Mouse (Mus musculus) liver, embryonic 11.5 days (tissue): Measurements from ENCODE around the gene Stil. TPM values are rescaled to one million over a fixed set of nuclear protein-coding genes. Genes with fewer than 3 reads are reported as not detected.

Source experiments
- ATAC-seq: fragments of 200-750 bp; cut with Nextera tagmentation; replicated peaks from 2 replicates; pipeline ENCODE4 v1.8.0; 2017; ENCODE audit warnings: moderate number of reproducible peaks, mild to moderate bottlenecking, moderate TSS enrichment, moderate library complexity; ENCODE audit not compliant: low FRiP score
- DNase-seq: peaks from one replicate; pipeline ENCODE4 v3.0.0-alpha.2; 2017; ENCODE audit warnings: low spot score
- H3K27ac ChIP-seq: fragments of 300-500 bp; sonication (generic); 2 replicates; pipeline ENCODE4 v1.5.1; 2014; ENCODE audit warnings: mild to moderate bottlenecking, low read depth, low read length, control low read depth
- H3K27me3 ChIP-seq: fragments of 300-500 bp; sonication (generic); replicated peaks from 2 replicates; pipeline ENCODE4 v1.6.1; 2014; ENCODE audit warnings: low read length, mixed read lengths; ENCODE audit not compliant: control insufficient read depth, insufficient read depth
- H3K36me3 ChIP-seq: fragments of 300-500 bp; sonication (generic); 2 replicates; pipeline ENCODE4 v1.6.1; 2014; ENCODE audit warnings: mild to moderate bottlenecking, low read length, moderate library complexity, mixed read lengths; ENCODE audit not compliant: control insufficient read depth, insufficient read depth
- H3K4me1 ChIP-seq: fragments of 300-500 bp; sonication (generic); replicated peaks from 2 replicates; pipeline ENCODE4 v1.6.1; 2014; ENCODE audit warnings: low read length, mixed read lengths; ENCODE audit not compliant: control insufficient read depth, insufficient read depth
- H3K4me2 ChIP-seq: fragments of 300-500 bp; sonication (generic); 2 replicates; pipeline ENCODE4 v1.6.1; 2014; ENCODE audit warnings: mild to moderate bottlenecking, control low read depth, moderate library complexity
- H3K4me3 ChIP-seq: fragments of 300-500 bp; sonication (generic); 2 replicates; pipeline ENCODE4 v1.5.1; 2014; ENCODE audit warnings: low read depth, low read length, control low read depth
- H3K9ac ChIP-seq: fragments of 300-500 bp; sonication (generic); 2 replicates; pipeline ENCODE4 v1.6.1; 2014; ENCODE audit warnings: low read depth, low read length, control low read depth
- H3K9me3 ChIP-seq: fragments of 300-500 bp; sonication (generic); 2 replicates; pipeline ENCODE4 v1.6.1; 2016; ENCODE audit warnings: low read length, inconsistent platforms, mixed read lengths; ENCODE audit not compliant: control insufficient read depth
- WGBS: fragments of 180-500 bp; shearing (Covaris S2); extraction: QIAGEN DNeasy Blood & Tissue Kit; methylation state at CpG from one replicate; pipeline ENCODE4 v1.1.7; 2014; 5-methylcytosine and 5-hydroxymethylcytosine counted together
- polyA plus RNA-seq: library from polyadenylated mRNA; unstranded; fragments of >200 nt; fragmentation: Nextera tagmentation; extraction: Ambion mirVana; gene quantifications from 2 replicates; pipeline ENCODE4 v1.2.1, GENCODE M21; 2014

The Stil gene
- polyA plus RNA-seq, 1 experiment from 2014 or later, result 16.2 TPM

GRCm38 (mm10) chr4:115019997-115020396, 20.0 kb downstream of the Stil start:
- no peak overlapping the region for H3K4me2 ChIP-seq
- DNase-seq, result no peak
- no peak overlapping the region for H3K4me3 ChIP-seq
- WGBS, result 91% methylated on average over 3 of the region's 3 CpGs
- H3K27ac ChIP-seq, result no peak overlapping the region
- ATAC-seq, result no peak
- H3K9me3 ChIP-seq, result no peaks in the 10 kb centered on the region
- H3K4me1 ChIP-seq, result no peaks in the 10 kb centered on the region
- H3K27me3 ChIP-seq, result no peaks in the 10 kb centered on the region
- H3K36me3 ChIP-seq, result peaks cover 30% of the 10 kb centered on the region
- H3K9ac ChIP-seq, result no peak overlapping the region

GRCm38 (mm10) chr4:115035043-115035442, 35.1 kb downstream of the Stil start:
- peaks cover 17% of the 10 kb centered on the region for H3K36me3 ChIP-seq

GRCm38 (mm10) chr4:115038242-115038641, 38.3 kb downstream of the Stil start:
- H3K9ac ChIP-seq, result no peak overlapping the region
- no peaks in the 10 kb centered on the region for H3K4me1 ChIP-seq
- H3K4me3 ChIP-seq, result no peak overlapping the region
- H3K4me2 ChIP-seq, result no peak overlapping the region
- WGBS, result 37% methylated on average over 4 of the region's 4 CpGs
- no peak for DNase-seq
- no peaks in the 10 kb centered on the region for H3K27me3 ChIP-seq
- peaks cover 25% of the 10 kb centered on the region for H3K36me3 ChIP-seq
- no peaks in the 10 kb centered on the region for H3K9me3 ChIP-seq
- peak; percentile 55; the same call in 1 of the 2 replicates for ATAC-seq
- no peak overlapping the region for H3K27ac ChIP-seq

More at GRCm38 (mm10) chr4:115035043-115035442, 35.1 kb downstream of the Stil start:
- Histone ChIP-seq H3K4me3 (no peak overlapping the region), H3K4me1 (no peaks in the 10 kb centered on the region), H3K9me3 (no peaks in the 10 kb centered on the region), H3K9ac (no peak overlapping the region), H3K27ac (no peak overlapping the region), H3K27me3 (no peaks in the 10 kb centered on the region), H3K4me2 (no peak overlapping the region)
- ATAC-seq (peak; percentile 21; the same call in 1 of the 2 replicates), DNase-seq (no peak)
- WGBS, result 57% methylated on average over 6 of the region's 6 CpGs

- WGBS, result 83% methylated on average over 3 of the region's 3 CpGs
- peaks cover 26% of the 10 kb centered on the region for H3K4me1 ChIP-seq
- H3K27ac ChIP-seq, result no peak overlapping the region
- peaks cover 11% of the 10 kb centered on the region for H3K36me3 ChIP-seq
- H3K4me3 ChIP-seq, result no peak overlapping the region
- no peak overlapping the region for H3K9ac ChIP-seq
- H3K27me3 ChIP-seq, result 0 out of 2 replicates have a peak, but pooled peaks cover 2% of the 10 kb centered on the region
- DNase-seq (no peak), ATAC-seq (no peak)
- H3K4me2 ChIP-seq, result no peak overlapping the region
- no peaks in the 10 kb centered on the region for H3K9me3 ChIP-seq
These were observed 45.7 kb downstream of the Stil start for GRCm38 (mm10) chr4:115045621-115046020.

GRCm38 (mm10) chr4:115047750-115048149, 47.8 kb downstream of the Stil start:
- peak; percentile 77 for ATAC-seq
- Histone ChIP-seq H3K36me3 (no peaks in the 10 kb centered on the region), H3K9ac (peak overlapping the region; percentile 72), H3K4me1 (peaks cover 36% of the 10 kb centered on the region), H3K27ac (peak overlapping the region; percentile 92), H3K9me3 (no peaks in the 10 kb centered on the region), H3K4me3 (peak overlapping the region; percentile 41), H3K4me2 (peak overlapping the region; percentile 80), H3K27me3 (peaks cover 2% of the 10 kb centered on the region; the same call in 1 of the 2 replicates)
- DNase-seq, result peak; percentile 82
- WGBS, result 4% methylated on average over 5 of the region's 5 CpGs

GRCm38 (mm10) chr4:115048190-115048589, 48.2 kb downstream of the Stil start:
- H3K27me3 ChIP-seq, result peaks cover 2% of the 10 kb centered on the region; the same call in 1 of the 2 replicates
- peak overlapping the region; percentile 72 for H3K9ac ChIP-seq
- 32% methylated on average over 8 of the region's 8 CpGs for WGBS
- peak overlapping the region; percentile 92 for H3K27ac ChIP-seq
- H3K4me2 ChIP-seq, result peak overlapping the region; percentile 80
- no peaks in the 10 kb centered on the region for H3K36me3 ChIP-seq
- H3K4me1 ChIP-seq, result peaks cover 40% of the 10 kb centered on the region
- ATAC-seq, result peak; percentile 85
- DNase-seq, result no peak
- H3K4me3 ChIP-seq, result peak overlapping the region; percentile 41
- no peaks in the 10 kb centered on the region for H3K9me3 ChIP-seq

- Histone ChIP-seq H3K27ac (no peak overlapping the region), H3K4me3 (no peak overlapping the region), H3K36me3 (no peaks in the 10 kb centered on the region), H3K9ac (no peak overlapping the region), H3K27me3 (peaks cover 16% of the 10 kb centered on the region), H3K4me1 (peaks cover 52% of the 10 kb centered on the region), H3K9me3 (no peaks in the 10 kb centered on the region), H3K4me2 (no peak overlapping the region)
- ATAC-seq (no peak), DNase-seq (no peak)
- 76% methylated on average over 5 of the region's 5 CpGs for WGBS
These were observed 51.3 kb downstream of the Stil start for GRCm38 (mm10) chr4:115051245-115051644.

GRCm38 (mm10) chr4:115052343-115053005, 52.5 kb downstream of the Stil start:
- peak overlapping the region; percentile 23 for H3K27ac ChIP-seq
- no peaks in the 10 kb centered on the region for H3K9me3 ChIP-seq
- H3K4me3 ChIP-seq, result peak overlapping the region; percentile 43
- no peaks in the 10 kb centered on the region for H3K36me3 ChIP-seq
- H3K27me3 ChIP-seq, result peaks cover 20% of the 10 kb centered on the region
- ATAC-seq (peak; percentile 10; the same call in 1 of the 2 replicates), DNase-seq (peak; percentile 70)
- peaks cover 48% of the 10 kb centered on the region for H3K4me1 ChIP-seq
- 3% methylated on average over 36 of the region's 36 CpGs for WGBS
- peak overlapping the region; percentile 70 for H3K4me2 ChIP-seq
- H3K9ac ChIP-seq, result peak overlapping the region; percentile 69

- H3K36me3 ChIP-seq, result no peaks in the 10 kb centered on the region
- peak overlapping the region; percentile 98 for H3K27ac ChIP-seq
- no peak overlapping the region for H3K4me3 ChIP-seq
- H3K9me3 ChIP-seq, result no peaks in the 10 kb centered on the region
- peaks cover 26% of the 10 kb centered on the region for H3K27me3 ChIP-seq
- WGBS, result 23% methylated on average over 2 of the region's 2 CpGs
- ATAC-seq, result no peak
- H3K4me2 ChIP-seq, result peak overlapping the region; percentile 4; the same call in 1 of the 2 replicates
- DNase-seq, result no peak
- 0 out of 2 replicates have a peak overlapping the region, but pooled peaks have one; percentile 3 for H3K9ac ChIP-seq
- peaks cover 26% of the 10 kb centered on the region for H3K4me1 ChIP-seq
These were observed 55.1 kb downstream of the Stil start for GRCm38 (mm10) chr4:115055044-115055443.
